Mouse (Mus musculus): Measurements from ENCODE around the gene Mvp.

Mvp gene

GRCm38 (mm10) chr7:127019306-127019960 lies 5.0 kb upstream of the Mvp start:
- DNase-seq (ENCODE audit: low spot score in 2 of 2), result no peak

DNA sequence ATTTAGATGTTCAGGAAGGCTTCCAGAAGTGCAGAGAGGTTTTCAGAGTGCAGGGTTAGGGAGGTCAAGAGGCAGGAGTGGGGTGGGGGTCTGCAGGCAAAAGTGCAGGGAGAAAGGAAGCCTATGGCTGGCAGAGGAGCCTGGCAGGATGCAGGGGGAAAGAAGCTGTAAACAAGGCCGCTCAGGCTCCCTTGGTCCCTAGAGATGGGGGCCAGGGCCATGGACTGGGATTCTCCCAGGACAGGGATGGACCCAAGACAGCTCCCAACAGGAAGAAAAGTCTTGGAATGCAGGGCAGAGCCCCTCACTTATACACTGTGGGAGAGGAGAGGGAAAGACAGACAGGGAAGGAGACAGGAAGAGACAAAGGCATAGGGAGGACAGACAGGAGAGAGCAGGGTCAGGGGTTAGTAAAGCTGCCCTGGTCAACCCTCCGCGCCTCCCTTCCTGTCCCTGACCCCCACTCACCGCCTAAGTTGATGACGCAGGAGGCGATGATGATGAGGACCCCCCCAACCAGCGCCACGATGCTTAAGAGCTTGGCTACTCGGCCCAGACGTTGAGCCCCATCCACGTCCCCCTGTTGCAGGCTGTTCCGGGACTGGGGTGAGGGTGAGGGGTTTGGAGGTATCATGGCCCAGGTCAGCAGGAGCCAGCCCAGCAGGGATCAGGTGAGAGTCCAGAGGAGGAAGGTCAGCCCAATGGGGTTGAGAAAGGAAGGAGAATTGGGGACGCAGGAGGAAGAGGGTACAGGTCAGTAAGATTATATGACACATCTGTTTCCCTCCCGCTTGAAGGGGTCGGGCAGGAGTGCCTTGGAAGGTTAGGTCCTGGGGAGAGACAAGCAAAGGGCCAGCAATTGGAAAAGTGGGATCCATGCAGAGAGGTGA lies 4.2 kb upstream of the Mvp start:
- DNase-seq (ENCODE audit: low spot score in 2 of 2), result no peak

DNA sequence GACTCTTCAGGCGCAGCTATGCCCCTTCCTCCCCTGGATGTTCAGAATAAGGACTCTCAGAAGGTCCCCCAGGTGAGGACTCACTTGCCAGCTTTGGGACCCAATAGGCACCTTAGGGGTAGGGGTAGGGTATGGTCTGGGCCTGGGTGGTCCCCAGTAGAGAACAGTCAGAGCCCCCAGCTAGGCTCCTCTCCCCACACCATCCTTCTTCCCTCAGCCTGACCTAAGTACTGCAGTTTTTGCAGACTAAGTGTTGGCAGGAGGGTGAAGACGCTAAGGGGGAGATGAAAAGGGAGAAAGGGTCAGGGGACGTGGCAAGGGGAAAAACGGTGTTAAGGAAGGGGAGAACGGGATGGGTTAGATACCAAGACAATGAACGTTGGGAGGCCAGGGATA lies 3.5 kb upstream of the Mvp start:
- DNase-seq (ENCODE audit: low spot score in 2 of 2), result no peak

- peak; percentile 91 to 96 for DNase-seq (ENCODE audit: low spot score in 2 of 2)
These were observed 2.8 kb upstream of the Mvp start, which contains the start of gene Pagr1a for GRCm38 (mm10) chr7:127016971-127017949. Gene Pagr1a (minus strand): TSS chr7:127017352.

- DNase-seq (ENCODE audit: low spot score in 2 of 2), result peak in 1 of 2 experiments; percentile 61
These were observed 2.1 kb upstream of the Mvp start for GRCm38 (mm10) chr7:127016486-127016938.

GRCm38 (mm10) chr7:127016481-127016485 lies 1.9 kb upstream of the Mvp start, which contains the start of gene Pagr1b:
Gene Pagr1b (minus strand): TSS chr7:127016484.
- DNase-seq (ENCODE audit: low spot score in 2 of 2), result no peak

- DNase-seq (ENCODE audit: low spot score in 2 of 2), result no peak
These were observed 1.7 kb upstream of the Mvp start for GRCm38 (mm10) chr7:127016081-127016480.

GRCm38 (mm10) chr7:127014993-127015392 lies 572 bp upstream of the Mvp start:
- DNase-seq (ENCODE audit: low spot score in 2 of 2), result no peak

- DNase-seq (ENCODE audit: low spot score in 2 of 2), result no peak
These were observed 1.0 kb downstream of the Mvp start for GRCm38 (mm10) chr7:127013385-127013784.

- no peak for DNase-seq (ENCODE audit: low spot score in 2 of 2)
These were observed 1.6 kb downstream of the Mvp start for GRCm38 (mm10) chr7:127012845-127013244.

GRCm38 (mm10) chr7:127012374-127012773 lies 2.0 kb downstream of the Mvp start:
- DNase-seq (ENCODE audit: low spot score in 2 of 2), result no peak

DNA sequence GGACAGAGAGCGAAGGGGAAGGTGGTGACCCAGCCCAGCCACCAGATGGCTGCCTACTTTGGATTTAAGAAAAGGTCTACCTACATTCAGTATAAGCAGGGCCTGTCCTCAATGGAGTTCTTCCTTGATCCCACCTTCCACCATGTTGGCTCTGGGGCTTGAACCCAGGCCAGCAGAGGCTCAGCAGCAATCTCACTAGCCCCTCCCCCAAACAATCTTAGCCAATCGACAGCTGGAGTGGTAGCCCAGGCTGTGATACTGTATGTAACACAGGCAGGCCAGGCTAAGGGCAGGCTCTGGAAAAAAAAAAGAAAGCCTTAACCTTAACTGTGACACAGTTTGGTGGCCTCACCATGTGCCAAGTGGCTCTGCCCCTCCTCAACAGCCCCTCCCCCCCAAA lies 2.7 kb downstream of the Mvp start:
- no peak for DNase-seq (ENCODE audit: low spot score in 2 of 2)

GRCm38 (mm10) chr7:127011051-127011450 lies 3.4 kb downstream of the Mvp start:
- DNase-seq (ENCODE audit: low spot score in 2 of 2), result no peak

DNA sequence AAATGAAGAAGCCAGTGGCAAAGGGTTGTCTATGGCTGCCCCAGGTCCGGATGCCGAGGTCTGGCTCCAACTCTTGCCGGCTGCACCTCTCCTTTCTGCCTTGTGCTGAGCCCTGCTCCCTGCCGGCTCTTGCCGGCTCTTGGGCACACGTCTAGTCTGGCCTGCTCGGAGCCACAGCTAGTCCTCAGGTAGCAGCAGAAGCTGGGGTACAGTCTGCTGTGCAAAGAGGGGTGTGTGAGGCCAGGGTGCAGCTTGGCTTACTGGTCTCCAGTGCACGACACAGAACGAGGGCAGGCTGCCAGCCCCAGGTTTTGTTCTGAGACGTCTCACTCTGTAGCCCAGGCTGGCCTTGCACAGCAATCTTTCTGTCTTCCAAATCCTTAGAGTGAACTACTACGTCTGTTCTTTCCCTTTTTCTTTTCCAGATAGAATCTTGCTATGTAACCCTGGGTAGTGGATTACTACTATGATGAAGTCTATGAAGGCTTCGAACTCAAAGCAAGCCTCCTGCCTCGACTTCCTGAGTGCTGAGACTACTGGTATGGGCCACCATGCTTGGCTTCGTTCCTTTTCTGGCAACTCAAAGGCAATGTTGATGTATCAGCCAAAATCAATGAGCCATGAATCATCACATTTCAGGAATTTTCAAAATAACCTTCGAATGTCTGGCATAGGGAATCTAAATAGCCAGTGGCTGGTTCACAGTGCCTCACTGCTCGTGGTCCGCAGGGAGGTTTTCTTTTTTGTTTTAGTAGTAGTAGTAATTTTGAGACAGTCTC lies 4.9 kb downstream of the Mvp start:
- no peak for DNase-seq (ENCODE audit: low spot score in 2 of 2)

DNA sequence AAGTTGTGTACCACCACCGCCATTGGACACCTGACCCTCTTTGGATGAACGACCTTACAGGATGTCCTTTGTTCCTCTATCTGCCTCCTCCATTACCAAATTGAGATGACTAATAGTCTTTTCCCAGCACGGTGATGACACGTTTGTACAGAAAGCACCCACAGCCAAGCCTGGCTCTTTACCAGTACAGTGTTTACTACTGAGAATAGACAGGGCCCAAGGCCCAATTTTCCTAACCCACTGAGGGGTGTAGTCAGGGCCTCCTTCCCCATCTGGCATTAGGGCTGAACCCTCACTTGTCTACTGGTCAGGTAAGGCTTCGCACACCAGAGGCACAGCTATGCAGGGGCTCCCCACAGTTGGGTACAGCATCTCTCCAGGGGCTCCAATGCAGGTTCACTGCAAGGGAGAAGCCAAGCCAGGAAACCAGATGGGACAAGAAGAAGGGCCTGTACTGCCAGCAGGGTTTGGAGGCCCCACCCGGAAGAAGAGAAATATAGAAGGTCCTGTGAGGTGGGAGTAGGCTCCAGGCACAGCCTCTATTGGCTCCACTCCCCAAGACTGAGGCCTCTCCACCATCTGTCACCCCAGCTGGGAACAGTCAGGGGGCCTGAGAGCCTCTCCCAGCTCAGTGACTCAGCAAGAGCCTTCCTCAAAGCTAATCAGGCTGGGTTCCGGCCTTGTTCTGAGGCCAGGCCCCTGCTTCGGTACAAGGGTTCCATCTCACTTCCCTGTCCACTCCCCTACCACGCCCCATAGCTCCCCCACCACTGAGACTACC lies 6.0 kb downstream of the Mvp start:
- peak; percentile 55 to 71 for DNase-seq (ENCODE audit: low spot score in 2 of 2)

DNA sequence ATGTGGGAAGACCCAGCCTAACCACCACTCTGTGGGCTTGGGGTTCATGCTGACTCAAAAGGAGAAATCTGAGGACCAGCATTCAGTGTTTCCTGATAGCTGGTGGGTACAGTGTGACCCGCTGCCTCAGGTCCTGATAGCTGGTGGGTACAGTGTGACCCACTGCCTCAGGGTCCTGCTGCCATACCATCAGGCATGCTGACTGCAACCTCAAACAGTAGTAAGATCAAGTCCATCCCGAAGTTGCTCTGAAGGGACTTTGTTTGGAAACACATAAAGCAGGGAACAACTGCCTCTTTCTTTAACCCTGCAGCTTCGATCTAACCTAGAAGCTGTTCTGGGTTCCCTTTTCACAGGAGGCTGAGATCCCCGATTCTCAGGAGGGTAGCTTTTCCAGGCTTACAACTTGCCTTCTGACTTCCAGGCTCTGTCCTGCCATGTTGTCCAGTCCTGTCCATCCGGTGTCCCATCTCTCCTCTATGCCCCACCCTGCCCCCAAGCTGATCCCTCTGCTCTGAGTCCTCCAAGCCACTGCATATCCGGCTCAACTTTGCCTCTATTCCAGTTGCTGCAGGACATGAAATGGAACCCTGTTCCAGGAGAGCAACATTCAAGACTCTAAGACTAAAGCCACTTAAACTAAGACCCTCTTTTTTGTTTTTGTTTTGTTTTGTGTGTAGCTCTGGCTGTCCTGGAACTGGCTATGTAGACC lies 7.0 kb downstream of the Mvp start:
- DNase-seq (ENCODE audit: low spot score in 2 of 2), result no peak

- no peak for DNase-seq (ENCODE audit: low spot score in 2 of 2)
These were observed 10.1 kb downstream of the Mvp start for GRCm38 (mm10) chr7:127004122-127004875.

DNA sequence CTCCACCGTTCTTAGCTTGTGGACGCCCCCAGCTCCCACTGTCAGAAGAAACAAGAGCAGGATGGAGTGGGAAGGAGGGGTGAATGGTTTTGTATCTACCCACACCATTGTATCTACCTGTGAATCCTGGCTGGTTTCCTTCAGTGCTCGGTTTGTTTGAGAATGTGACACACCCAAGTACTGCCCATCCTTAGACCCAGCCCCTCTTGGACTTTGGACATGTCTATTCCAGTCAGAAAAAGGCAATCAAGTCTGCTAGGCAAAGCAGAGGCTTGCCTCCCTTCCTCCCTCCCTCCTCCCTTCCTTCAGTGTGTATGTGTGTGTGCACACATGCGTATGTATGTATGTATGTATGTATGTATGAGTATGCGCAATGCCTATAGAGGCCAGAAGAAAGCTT lies 10.8 kb downstream of the Mvp start:
- no peak for DNase-seq (ENCODE audit: low spot score in 2 of 2)

DNA sequence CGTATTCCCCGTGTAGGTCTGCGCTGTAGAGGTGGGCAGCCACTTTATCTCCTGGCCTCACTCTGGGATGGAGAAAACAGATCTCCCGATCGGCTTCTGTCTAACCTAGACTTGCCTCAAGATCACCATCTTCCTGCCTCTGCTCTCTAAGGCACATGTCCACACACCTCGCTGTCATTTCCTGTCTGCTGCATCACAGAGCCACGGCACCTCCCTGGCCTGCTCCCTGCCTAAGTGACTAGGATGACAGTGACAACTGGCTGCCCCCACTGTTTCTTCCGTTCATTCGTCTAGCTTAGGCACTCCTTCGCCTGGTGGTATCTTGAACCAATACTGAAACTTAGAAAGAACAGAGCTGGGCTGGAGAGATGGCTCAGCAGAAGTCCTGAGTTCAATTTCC lies 14.9 kb downstream of the Mvp start:
- DNase-seq (ENCODE audit: low spot score in 2 of 2), result no peak

DNA sequence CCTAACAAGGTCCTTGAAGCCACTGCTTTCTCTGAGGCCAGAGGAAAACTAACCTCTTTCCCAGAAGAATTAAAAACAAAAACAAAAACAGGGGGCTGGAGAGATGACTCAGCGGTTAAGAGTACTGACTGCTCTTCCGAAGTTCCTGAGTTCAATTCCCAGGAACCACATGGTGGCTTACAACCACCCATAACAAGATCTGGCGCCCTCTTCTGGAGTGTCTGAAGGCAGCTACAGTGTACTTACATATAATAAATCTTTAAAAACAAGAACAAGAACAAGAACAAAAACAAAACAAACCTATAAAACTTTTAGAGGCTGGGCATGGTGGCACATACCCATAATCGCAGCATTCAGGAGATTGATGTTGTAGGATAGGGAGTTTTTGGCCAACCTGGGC lies 18.0 kb downstream of the Mvp start:
- no peak for DNase-seq (ENCODE audit: low spot score in 2 of 2)

Data from urinary bladder, postnatal 36 days (tissue).